Mouse (Mus musculus) megakaryocyte, embryonic 14.5 days (primary cell): ENCODE measurements around the gene Ndufa8. TPM values are rescaled to one million over a fixed set of nuclear protein-coding genes. Genes with fewer than 3 reads are reported as not detected.

Source experiments
- H3K27me3 ChIP-seq: replicated peaks from 2 replicates; pipeline ENCODE3; 2012; ENCODE audit warnings: inconsistent platforms
- H3K36me3 ChIP-seq: replicated peaks from 2 replicates; pipeline ENCODE3; 2012; ENCODE audit warnings: low read length, inconsistent platforms, mixed read lengths
- H3K4me1 ChIP-seq: 2 replicates; pipeline ENCODE4 v1.6.1; 2012; ENCODE audit warnings: inconsistent platforms
- H3K4me3 ChIP-seq: replicated peaks from 2 replicates; pipeline ENCODE3; 2012; ENCODE audit warnings: moderate library complexity, mild to moderate bottlenecking, inconsistent platforms
- H3K9me3 ChIP-seq: 2 replicates; pipeline ENCODE4 v1.6.1; 2012; ENCODE audit warnings: inconsistent platforms
- FLI1 ChIP-seq: IDR thresholded peaks from 2 replicates; pipeline ENCODE4 v1.6.1; 2012; ENCODE audit warnings: low read length, inconsistent platforms, mixed read lengths
- GATA1 ChIP-seq: IDR thresholded peaks from 3 replicates; pipeline ENCODE4 v1.6.1; 2012; ENCODE audit warnings: mixed read lengths, low read length, inconsistent platforms, borderline replicate concordance
- polyA plus RNA-seq: library from polyadenylated mRNA; stranded (reverse); fragments of >175 nt; gene quantifications from 2 replicates; pipeline ENCODE4 v1.2.3, GENCODE M21; 2012; ENCODE audit warnings: low replicate concordance; ENCODE audit not compliant: insufficient read depth

The Ndufa8 gene
- polyA plus RNA-seq, 1 experiment, result 76.6 TPM

- no peaks in the 10 kb centered on the region for H3K36me3 ChIP-seq
- peaks cover 51% of the 10 kb centered on the region for H3K27me3 ChIP-seq
- TF ChIP-seq GATA1 (no peak), FLI1 (no peak)
- peaks cover 19% of the 10 kb centered on the region for H3K4me1 ChIP-seq
- peaks cover 5% of the 10 kb centered on the region for H3K9me3 ChIP-seq
- no peak overlapping the region for H3K4me3 ChIP-seq
Measured at GRCm38 (mm10) chr2:35993481-35993880, 55.7 kb downstream of the Ndufa8 start.

DNA sequence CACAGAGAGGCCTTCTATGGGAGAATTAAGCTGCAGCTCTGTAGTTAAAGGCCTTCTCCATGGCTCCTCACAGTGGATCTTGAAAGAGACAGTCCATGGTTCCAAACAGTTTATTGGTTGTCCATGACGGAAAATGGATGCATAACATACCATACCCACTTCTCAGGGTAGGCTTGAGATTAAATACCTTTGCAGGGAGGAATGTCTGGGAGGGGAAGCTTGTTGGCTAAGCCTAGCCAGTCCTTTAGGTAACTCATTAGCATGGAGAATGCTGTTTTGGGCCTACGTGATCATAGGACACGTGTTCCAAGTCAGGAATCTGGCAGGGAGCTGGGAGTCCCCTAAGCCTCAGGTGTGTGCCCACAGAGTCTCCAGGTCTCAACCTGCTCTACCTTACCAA, 56.9 kb downstream of the Ndufa8 start:
- TF ChIP-seq GATA1 (no peak), FLI1 (no peak)
- no peaks in the 10 kb centered on the region for H3K36me3 ChIP-seq
- H3K9me3 ChIP-seq, result peaks cover 4% of the 10 kb centered on the region; the same call in 1 of the 2 replicates

More for the DNA sequence above, 56.9 kb downstream of the Ndufa8 start:
- H3K27me3 ChIP-seq, result peaks cover 63% of the 10 kb centered on the region
- peaks cover 14% of the 10 kb centered on the region for H3K4me1 ChIP-seq
- no peak overlapping the region for H3K4me3 ChIP-seq

Other genes starting within 250 kb of the Ndufa8 start
- 47.0 and 64.8 TPM in 2 replicates for gene Ttll11, start 69.5 kb downstream of the Ndufa8 start, polyA plus RNA-seq
- not detected in 2 replicates for gene Morn5, start 52 bp upstream of the Ndufa8 start, polyA plus RNA-seq
- gene Lhx6, start 56.0 kb upstream of the Ndufa8 start, polyA plus RNA-seq, result 0.18 TPM in 1 of 2 replicates, not detected in the other
- 2.5 and 6.8 TPM in 2 replicates for gene Mrrf, start 87.0 kb upstream of the Ndufa8 start, polyA plus RNA-seq
- gene Rbm18, start 87.4 kb upstream of the Ndufa8 start, polyA plus RNA-seq, result 4.2 TPM in 1 of 2 replicates, not detected in the other
- 118 and 153 TPM in 2 replicates for gene Ptgs1, start 181.0 kb upstream of the Ndufa8 start, polyA plus RNA-seq